Mouse (Mus musculus) ES-Bruce4 (cell line): ENCODE data around the gene Gm13287.
"Not testable (repeated sequence)": the region's sequence is repeated elsewhere in the genome, so short reads cannot be mapped to it uniquely, and the experiment has no call there.

Experiments
- CTCF ChIP-seq: IDR thresholded peaks from one replicate; pipeline ENCODE4 v1.8.1; 2011; ENCODE audit warnings: low read depth, low read length
- EP300 ChIP-seq: IDR thresholded peaks from 2 replicates; pipeline ENCODE4 v1.6.1; 2011; ENCODE audit warnings: low read depth, low read length; ENCODE audit not compliant: insufficient read depth
- POLR2A ChIP-seq: IDR thresholded peaks from one replicate; pipeline ENCODE4 v1.8.1; 2011; ENCODE audit warnings: low read length; ENCODE audit not compliant: insufficient read depth

GRCm38 (mm10) chr4:88754818-88755340 lies 48.2 kb upstream of the Gm13287 start, which contains the start of gene Gm13271:
- not testable (repeated sequence) for TF ChIP-seq POLR2A, CTCF, EP300
